Mouse (Mus musculus): ENCODE data around the gene Spaca4. TPM values are rescaled to one million over a fixed set of nuclear protein-coding genes. Genes with fewer than 3 reads are reported as not detected.

Gene Spaca4
- polyA plus RNA-seq, 1 experiment from 2014 or later: not detected

DNA sequence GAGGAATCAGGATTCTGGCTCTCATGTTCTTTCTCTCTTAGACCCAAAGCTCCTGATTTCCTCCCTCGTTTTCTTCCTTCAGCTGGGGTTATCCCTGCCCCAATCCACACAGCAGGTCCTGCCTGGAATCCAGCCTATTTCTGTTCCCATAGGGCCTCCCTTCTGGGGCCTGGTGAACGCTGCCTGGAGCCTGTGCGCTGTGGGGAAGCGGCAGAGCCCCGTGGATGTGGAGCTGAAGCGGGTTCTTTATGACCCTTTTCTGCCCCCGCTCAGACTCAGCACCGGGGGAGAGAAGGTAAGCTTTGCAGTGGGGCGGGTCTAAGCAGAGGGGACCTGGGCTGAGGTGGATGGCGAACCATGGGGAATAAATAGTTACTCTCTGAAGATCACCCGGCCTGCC, 24.5 kb downstream of the Spaca4 start:
- Histone ChIP-seq H3K36me3 (ENCODE audit: control insufficient read depth, insufficient read depth, low read length) (no peaks in the 10 kb centered on the region), H3K9me3 (ENCODE audit: control insufficient read depth, low read length) (no peaks in the 10 kb centered on the region), H3K27me3 (ENCODE audit: control insufficient read depth, insufficient read depth, low read length) (peaks cover 7% of the 10 kb centered on the region; the same call in 1 of the 2 replicates), H3K4me3 (ENCODE audit: low read depth, low read length) (peak overlapping the region; percentile 22), H3K4me1 (ENCODE audit: control insufficient read depth, insufficient read depth, low read length) (peaks cover 17% of the 10 kb centered on the region), H3K27ac (ENCODE audit: low read depth, low read length) (peak overlapping the region; percentile 30; the same call in 1 of the 2 replicates), H3K9ac (replicated peaks; ENCODE audit: low read depth, low read length) (peak overlapping the region; percentile 30; the same call in 1 of the 2 replicates), H3K4me2 (ENCODE audit: low read depth, low read length) (peak overlapping the region; percentile 85)
- ATAC-seq (ENCODE audit: low read depth): no peak
- WGBS: 24% methylated on average over 11 of the region's 11 CpGs

GRCm38 (mm10) chr7:45700301-45701015, 25.2 kb downstream of the Spaca4 start:
- peak overlapping the region; percentile 67 for H3K9ac ChIP-seq (replicated peaks; ENCODE audit: low read depth, low read length)
- H3K9me3 ChIP-seq (ENCODE audit: control insufficient read depth, low read length): no peaks in the 10 kb centered on the region
- peaks cover 7% of the 10 kb centered on the region; the same call in 1 of the 2 replicates for H3K27me3 ChIP-seq (ENCODE audit: control insufficient read depth, insufficient read depth, low read length)
- H3K36me3 ChIP-seq (ENCODE audit: control insufficient read depth, insufficient read depth, low read length): no peaks in the 10 kb centered on the region
- ATAC-seq (ENCODE audit: low read depth): peak; percentile 3; the same call in 1 of the 2 replicates
- H3K27ac ChIP-seq (ENCODE audit: low read depth, low read length): peak overlapping the region; percentile 70
- under 1% methylated on average over 20 of the region's 20 CpGs for WGBS
- peaks cover 11% of the 10 kb centered on the region; the same call in 1 of the 2 replicates for H3K4me1 ChIP-seq (ENCODE audit: control insufficient read depth, insufficient read depth, low read length)
- H3K4me2 ChIP-seq (ENCODE audit: low read depth, low read length): peak overlapping the region; percentile 85
- peak overlapping the region; percentile 46 for H3K4me3 ChIP-seq (ENCODE audit: low read depth, low read length)

DNA sequence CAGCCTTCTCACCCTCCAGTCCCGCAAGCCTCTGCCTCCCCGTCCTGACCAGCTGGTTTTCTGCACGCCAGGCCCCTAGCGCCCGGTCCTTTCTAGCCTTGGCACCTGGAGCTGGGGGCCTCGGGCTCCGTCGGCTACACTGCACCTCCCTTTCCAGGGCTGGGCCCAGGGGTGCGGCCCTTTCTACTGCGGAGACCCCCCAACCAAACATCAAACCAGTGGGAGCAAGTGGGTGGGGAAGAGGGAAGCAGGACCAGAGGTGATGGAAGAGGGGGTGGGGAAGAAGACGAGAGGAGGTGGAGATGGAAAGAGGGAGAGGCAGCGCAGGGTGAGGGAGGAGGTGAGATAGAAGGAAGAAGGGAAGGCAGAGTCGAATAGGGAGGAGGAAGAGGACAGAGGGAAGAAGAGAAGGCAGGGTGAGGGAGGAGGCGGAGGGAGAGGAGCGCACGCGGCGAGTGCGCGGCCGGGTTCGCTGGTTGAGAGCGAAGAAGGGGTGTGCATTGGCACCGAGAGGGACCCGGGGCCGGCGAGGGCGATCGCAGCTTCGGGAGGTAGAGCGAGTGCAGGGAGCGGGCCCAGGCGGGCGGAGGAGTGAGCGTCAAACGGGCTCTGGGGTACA, 26.0 kb downstream of the Spaca4 start, which contains the start of gene Car11:
Gene Car11, plus strand, starts transcription at position 321 of the 619 bp plus-strand sequence.
- H3K9ac ChIP-seq (replicated peaks; ENCODE audit: low read depth, low read length): peak within 1 kb of the TSS; percentile 67
- H3K27me3 ChIP-seq (ENCODE audit: control insufficient read depth, insufficient read depth, low read length): peaks cover 7% of the 10 kb centered on the region; the same call in 1 of the 2 replicates
- H3K4me2 ChIP-seq (ENCODE audit: low read depth, low read length): peak within 1 kb of the TSS; percentile 85
- H3K27ac ChIP-seq (ENCODE audit: low read depth, low read length): peak within 1 kb of the TSS; percentile 70
- no peaks in the 10 kb centered on the region for H3K9me3 ChIP-seq (ENCODE audit: control insufficient read depth, low read length)
- ATAC-seq (ENCODE audit: low read depth): no peak
- peak within 1 kb of the TSS; percentile 46 for H3K4me3 ChIP-seq (ENCODE audit: low read depth, low read length)
- peaks cover 10% of the 10 kb centered on the region; the same call in 1 of the 2 replicates for H3K4me1 ChIP-seq (ENCODE audit: control insufficient read depth, insufficient read depth, low read length)
- 2% methylated on average over 35 of the region's 36 CpGs for WGBS
- no peaks in the 10 kb centered on the region for H3K36me3 ChIP-seq (ENCODE audit: control insufficient read depth, insufficient read depth, low read length)

GRCm38 (mm10) chr7:45697894-45698293, 27.7 kb downstream of the Spaca4 start:
- no peak for ATAC-seq (ENCODE audit: low read depth)

GRCm38 (mm10) chr7:45695098-45695497, 30.5 kb downstream of the Spaca4 start:
- H3K4me2 ChIP-seq (ENCODE audit: low read depth, low read length): no peak overlapping the region
- H3K9me3 ChIP-seq (ENCODE audit: control insufficient read depth, low read length): no peaks in the 10 kb centered on the region
- H3K27me3 ChIP-seq (ENCODE audit: control insufficient read depth, insufficient read depth, low read length): peaks cover 7% of the 10 kb centered on the region; the same call in 1 of the 2 replicates
- H3K4me3 ChIP-seq (ENCODE audit: low read depth, low read length): no peak overlapping the region
- ATAC-seq (ENCODE audit: low read depth): no peak
- 2% methylated on average over 6 of the region's 6 CpGs for WGBS
- no peak overlapping the region for H3K9ac ChIP-seq (replicated peaks; ENCODE audit: low read depth, low read length)
- 0 out of 2 replicates have a peak, but pooled peaks cover under 1% of the 10 kb centered on the region for H3K4me1 ChIP-seq (ENCODE audit: control insufficient read depth, insufficient read depth, low read length)
- H3K27ac ChIP-seq (ENCODE audit: low read depth, low read length): no peak overlapping the region
- H3K36me3 ChIP-seq (ENCODE audit: control insufficient read depth, insufficient read depth, low read length): no peaks in the 10 kb centered on the region

More at GRCm38 (mm10) chr7:45697894-45698293, 27.7 kb downstream of the Spaca4 start:
- H3K27me3 ChIP-seq (ENCODE audit: control insufficient read depth, insufficient read depth, low read length): peaks cover 7% of the 10 kb centered on the region; the same call in 1 of the 2 replicates
- no peak overlapping the region for H3K27ac ChIP-seq (ENCODE audit: low read depth, low read length)
- H3K4me1 ChIP-seq (ENCODE audit: control insufficient read depth, insufficient read depth, low read length): 0 out of 2 replicates have a peak, but pooled peaks cover 4% of the 10 kb centered on the region
- no peaks in the 10 kb centered on the region for H3K9me3 ChIP-seq (ENCODE audit: control insufficient read depth, low read length)
- H3K36me3 ChIP-seq (ENCODE audit: control insufficient read depth, insufficient read depth, low read length): no peaks in the 10 kb centered on the region
- 80% methylated on average over 7 of the region's 7 CpGs for WGBS
- H3K4me2 ChIP-seq (ENCODE audit: low read depth, low read length): no peak overlapping the region
- no peak overlapping the region for H3K4me3 ChIP-seq (ENCODE audit: low read depth, low read length)
- H3K9ac ChIP-seq (replicated peaks; ENCODE audit: low read depth, low read length): no peak overlapping the region

GRCm38 (mm10) chr7:45693921-45694591, 31.6 kb downstream of the Spaca4 start, which contains the start of gene Sec1:
Gene Sec1 (minus strand): TSS chr7:45694402.
- Histone ChIP-seq H3K27ac (ENCODE audit: low read depth, low read length) (no peak within 1 kb of the TSS), H3K4me3 (ENCODE audit: low read depth, low read length) (no peak within 1 kb of the TSS), H3K9ac (replicated peaks; ENCODE audit: low read depth, low read length) (no peak within 1 kb of the TSS), H3K4me1 (ENCODE audit: control insufficient read depth, insufficient read depth, low read length) (no peaks in the 10 kb centered on the region), H3K36me3 (ENCODE audit: control insufficient read depth, insufficient read depth, low read length) (no peaks in the 10 kb centered on the region), H3K4me2 (ENCODE audit: low read depth, low read length) (no peak within 1 kb of the TSS), H3K27me3 (ENCODE audit: control insufficient read depth, insufficient read depth, low read length) (0 out of 2 replicates have a peak, but pooled peaks cover 3% of the 10 kb centered on the region), H3K9me3 (ENCODE audit: control insufficient read depth, low read length) (no peaks in the 10 kb centered on the region)
- peak; percentile 19; the same call in 1 of the 2 replicates for ATAC-seq (ENCODE audit: low read depth)
- WGBS: 90% methylated on average over 50 of the region's 50 CpGs

DNA sequence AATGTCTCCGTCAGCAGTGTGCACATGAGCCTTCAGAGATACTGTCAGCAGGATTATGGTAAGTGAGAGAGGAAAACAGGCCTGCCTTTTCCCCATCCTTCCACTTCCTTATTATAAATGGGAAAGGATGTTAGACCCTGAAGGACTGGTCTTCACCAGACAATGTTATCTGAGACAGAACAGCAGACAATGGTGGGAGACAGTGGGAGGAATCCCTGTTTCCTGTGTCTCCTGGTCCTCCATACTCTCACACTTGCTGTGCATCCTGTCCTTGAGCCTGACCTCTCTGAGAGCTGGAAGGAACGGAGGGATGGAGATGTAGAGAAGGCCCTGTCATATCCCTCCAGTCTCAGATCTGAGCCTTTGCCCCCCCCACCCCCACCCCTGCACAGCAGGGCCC, 33.2 kb downstream of the Spaca4 start:
- WGBS: 81% methylated on average over 2 of the region's 2 CpGs
- Histone ChIP-seq H3K27me3 (ENCODE audit: control insufficient read depth, insufficient read depth, low read length) (no peaks in the 10 kb centered on the region), H3K9me3 (ENCODE audit: control insufficient read depth, low read length) (no peaks in the 10 kb centered on the region), H3K36me3 (ENCODE audit: control insufficient read depth, insufficient read depth, low read length) (no peaks in the 10 kb centered on the region), H3K4me1 (ENCODE audit: control insufficient read depth, insufficient read depth, low read length) (no peaks in the 10 kb centered on the region), H3K4me2 (ENCODE audit: low read depth, low read length) (no peak overlapping the region), H3K27ac (ENCODE audit: low read depth, low read length) (no peak overlapping the region), H3K4me3 (ENCODE audit: low read depth, low read length) (no peak overlapping the region), H3K9ac (replicated peaks; ENCODE audit: low read depth, low read length) (no peak overlapping the region)
- no peak for ATAC-seq (ENCODE audit: low read depth)

DNA sequence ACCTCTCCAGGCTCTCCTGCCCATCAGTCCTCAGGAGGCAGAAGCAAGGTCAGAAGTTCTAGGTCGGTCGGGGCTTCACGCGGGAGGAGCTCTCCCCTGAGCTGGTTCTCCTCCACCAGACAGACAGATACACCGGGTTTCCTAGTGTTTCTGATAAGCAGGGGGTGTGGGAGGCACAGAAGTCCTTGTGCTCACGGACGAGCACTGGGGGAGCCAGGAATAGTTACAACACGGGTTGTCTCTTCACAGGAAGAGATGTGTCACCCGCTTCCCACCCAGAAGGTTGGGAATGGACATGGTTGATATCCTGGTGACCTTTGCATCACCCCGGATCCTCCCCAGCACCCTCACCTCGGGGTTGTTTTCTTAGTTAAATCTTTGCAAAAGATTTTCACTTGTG, 35.8 kb downstream of the Spaca4 start:
- Histone ChIP-seq H3K4me3 (ENCODE audit: low read depth, low read length) (no peak overlapping the region), H3K4me2 (ENCODE audit: low read depth, low read length) (no peak overlapping the region), H3K36me3 (ENCODE audit: control insufficient read depth, insufficient read depth, low read length) (no peaks in the 10 kb centered on the region), H3K27ac (ENCODE audit: low read depth, low read length) (no peak overlapping the region), H3K9me3 (ENCODE audit: control insufficient read depth, low read length) (no peaks in the 10 kb centered on the region), H3K4me1 (ENCODE audit: control insufficient read depth, insufficient read depth, low read length) (no peaks in the 10 kb centered on the region), H3K27me3 (ENCODE audit: control insufficient read depth, insufficient read depth, low read length) (no peaks in the 10 kb centered on the region), H3K9ac (replicated peaks; ENCODE audit: low read depth, low read length) (no peak overlapping the region)
- WGBS: 78% methylated on average over 11 of the region's 11 CpGs
- ATAC-seq (ENCODE audit: low read depth): no peak
